In genomic region chr5:150418035-150418434, GRCm38 (mm10) we compare ENCODE assay signal across 22 mouse cellular contexts.
DNase-seq lines count a peak whose midpoint lies in the region; ATAC-seq lines count a peak whose summit lies in the region.
"Had no signal": no experiment of that assay in that cellular context is flagged by ENCODE, and none has a peak within 500 bp of the region (broad histone marks: within the 10 kb centered on the region; RNA-seq: fewer than 3 reads in every experiment).

No protein-coding gene starts in this region.

- peaks cover 86% of the 10 kb centered on the region for H3K36me3 ChIP-seq in heart, embryonic 12.5 days
- H3K36me3 ChIP-seq in limb, embryonic 13.5 days, result peaks cover 23% of the 10 kb centered on the region
- H3K36me3 ChIP-seq in limb, embryonic 10.5 days, result peaks cover 11% of the 10 kb centered on the region
- H3K36me3 ChIP-seq in neural tube, embryonic 15.5 days, result peaks cover 92% of the 10 kb centered on the region
- H3K36me3 ChIP-seq: forebrain, embryonic 10.5 days had no signal

- H3K9me3 ChIP-seq in heart, embryonic 12.5 days (replicated peaks), result peaks cover 12% of the 10 kb centered on the region
- H3K9me3 ChIP-seq in limb, embryonic 13.5 days, result peaks cover 6% of the 10 kb centered on the region; the same call in 1 of the 2 replicates
- H3K9me3 ChIP-seq in limb, embryonic 10.5 days (replicated peaks), result no peaks in the 10 kb centered on the region; the same call in 1 of the 2 replicates
- peaks cover 3% of the 10 kb centered on the region; the same call in 1 of the 2 replicates for H3K9me3 ChIP-seq in neural tube, embryonic 15.5 days (replicated peaks)
- H3K9me3 ChIP-seq: heart, embryonic 15.5 days; hindbrain, embryonic 15.5 days had no signal

- WGBS in heart, embryonic 12.5 days, result 33% methylated on average over 6 of the region's 6 CpGs
- 19% methylated on average over 6 of the region's 6 CpGs for WGBS in limb, embryonic 13.5 days
- 48% methylated on average over 6 of the region's 6 CpGs for WGBS in limb, embryonic 10.5 days
- 77% methylated on average over 6 of the region's 6 CpGs for WGBS in neural tube, embryonic 15.5 days

- H3K4me3 ChIP-seq in heart, embryonic 12.5 days, result no peak overlapping the region
- H3K4me3 ChIP-seq in limb, embryonic 13.5 days, result no peak overlapping the region
- no peak overlapping the region for H3K4me3 ChIP-seq in limb, embryonic 10.5 days
- no peak overlapping the region for H3K4me3 ChIP-seq in neural tube, embryonic 15.5 days (replicated peaks)
- H3K4me3 ChIP-seq: embryonic facial prominence, embryonic 15.5 days; erythroblast, embryonic 14.5 days; forebrain, embryonic 10.5 days; gastrocnemius, adult 2 months; heart, embryonic 15.5 days; hindbrain, embryonic 15.5 days had no signal

- no peak overlapping the region for H3K4me2 ChIP-seq in heart, embryonic 12.5 days
- H3K4me2 ChIP-seq in limb, embryonic 13.5 days (replicated peaks), result no peak overlapping the region
- no peak overlapping the region for H3K4me2 ChIP-seq in neural tube, embryonic 15.5 days
- H3K4me2 ChIP-seq: embryonic facial prominence, embryonic 15.5 days; heart, embryonic 15.5 days; hindbrain, embryonic 15.5 days had no signal

- no peak for ATAC-seq in heart, embryonic 12.5 days (ENCODE audit: insufficient number of reproducible peaks, low FRiP score)
- ATAC-seq in limb, embryonic 13.5 days (ENCODE audit: low FRiP score, low read depth), result peak; percentile 37; the same call in 1 of the 2 replicates
- no peak for ATAC-seq in neural tube, embryonic 15.5 days (ENCODE audit: low FRiP score)
- ATAC-seq: forebrain, embryonic 14.5 days; intestine, embryonic 16.5 days had no signal

- peak overlapping the region; percentile 68 for H3K27ac ChIP-seq in heart, embryonic 12.5 days (ENCODE audit: poor library complexity, severe bottlenecking)
- no peak overlapping the region for H3K27ac ChIP-seq in limb, embryonic 13.5 days
- H3K27ac ChIP-seq in limb, embryonic 10.5 days, result no peak overlapping the region
- no peak overlapping the region for H3K27ac ChIP-seq in neural tube, embryonic 15.5 days (replicated peaks)
- H3K27ac ChIP-seq: embryonic facial prominence, embryonic 15.5 days; forebrain, embryonic 10.5 days; gastrocnemius, adult 2 months; heart, embryonic 15.5 days; hindbrain, embryonic 15.5 days had no signal

- DNase-seq in heart, postnatal 4 days, result no peak
- no peak for DNase-seq in limb, embryonic 10.5 days (ENCODE audit: low spot score)
- peak; percentile 36 for DNase-seq in embryo, embryonic 11 days
- DNase-seq in mesoderm, embryonic 11.5 days (ENCODE audit: low read depth, low spot score), result peak; percentile 52
- DNase-seq in neural tube, embryonic 10.5 days (ENCODE audit: extremely low spot score, low spot score), result no peak
- DNase-seq: adrenal gland, adult 2 months; adrenal gland, postnatal 25 days; cerebellum, adult 18-20 months; cerebellum, adult 9-11 months; cerebellum, postnatal 36 days; gastrocnemius, adult 2 months; gastrocnemius, postnatal 36 days had no signal

- peaks cover 18% of the 10 kb centered on the region for H3K4me1 ChIP-seq in heart, embryonic 12.5 days (replicated peaks)
- 0 out of 2 replicates have a peak, but pooled peaks cover 6% of the 10 kb centered on the region for H3K4me1 ChIP-seq in limb, embryonic 13.5 days
- peaks cover 10% of the 10 kb centered on the region for H3K4me1 ChIP-seq in limb, embryonic 10.5 days
- no peaks in the 10 kb centered on the region for H3K4me1 ChIP-seq in neural tube, embryonic 15.5 days
- H3K4me1 ChIP-seq: embryonic facial prominence, embryonic 15.5 days; forebrain, embryonic 10.5 days; hindbrain, embryonic 15.5 days had no signal

- H3K9ac ChIP-seq in heart, embryonic 12.5 days, result no peak overlapping the region
- no peak overlapping the region for H3K9ac ChIP-seq in limb, embryonic 13.5 days
- no peak overlapping the region for H3K9ac ChIP-seq in neural tube, embryonic 15.5 days (replicated peaks)
- H3K9ac ChIP-seq: embryonic facial prominence, embryonic 15.5 days; heart, embryonic 15.5 days; hindbrain, embryonic 15.5 days had no signal

- H3K27me3 ChIP-seq in heart, embryonic 12.5 days (replicated peaks), result no peaks in the 10 kb centered on the region
- no peaks in the 10 kb centered on the region for H3K27me3 ChIP-seq in limb, embryonic 13.5 days
- H3K27me3 ChIP-seq in limb, embryonic 10.5 days (ENCODE audit: low read depth, poor library complexity, severe bottlenecking), result no peaks in the 10 kb centered on the region
- H3K27me3 ChIP-seq in neural tube, embryonic 15.5 days (replicated peaks), result no peaks in the 10 kb centered on the region
- H3K27me3 ChIP-seq: embryonic facial prominence, embryonic 15.5 days; heart, embryonic 15.5 days; hindbrain, embryonic 15.5 days had no signal

Comparison
In these comparisons a context has a peak if more than half of its experiments do, and no peak if none do; other contexts are left out.
1. DNase-seq: peak in embryo, embryonic 11 days (single experiment) and mesoderm, embryonic 11.5 days (single experiment); none in heart, postnatal 4 days (single experiment), limb, embryonic 10.5 days (single experiment) and neural tube, embryonic 10.5 days (single experiment).